Mouse (Mus musculus) brain, embryonic 18.5 days (tissue): ENCODE data around the gene Gm20741.

Experiments
- DNase-seq: peaks from one replicate; pipeline ENCODE4 v3.0.0-alpha.2; 2012; ENCODE audit warnings: low read depth, low spot score

Gene Gm20741

GRCm38 (mm10) chr16:88811827-88812226 lies at the start of gene Gm20741:
Gm20741 (minus strand) TSS chr16:88812220.
- DNase-seq, result no peak

GRCm38 (mm10) chr16:88851450-88851849 lies 39.4 kb upstream of the Gm20741 start:
- DNase-seq, result no peak

- DNase-seq, result no peak
Observed at GRCm38 (mm10) chr16:88848558-88848957, 36.5 kb upstream of the Gm20741 start.

GRCm38 (mm10) chr16:88847363-88847762 lies 35.3 kb upstream of the Gm20741 start:
- DNase-seq, result no peak

- no peak for DNase-seq
Observed at GRCm38 (mm10) chr16:88826978-88827377, 15.0 kb upstream of the Gm20741 start.

- DNase-seq, result peak; percentile 18
Observed at GRCm38 (mm10) chr16:88826095-88826652, 14.2 kb upstream of the Gm20741 start, which contains the start of gene Krtap14. Krtap14 (minus strand) TSS chr16:88826145.

- DNase-seq, result no peak
Observed at GRCm38 (mm10) chr16:88823736-88824135, 11.7 kb upstream of the Gm20741 start.

- no peak for DNase-seq
Observed at GRCm38 (mm10) chr16:88820066-88820465, 8.0 kb upstream of the Gm20741 start, which contains the start of gene Krtap15. Krtap15 (plus strand) TSS chr16:88820215.

GRCm38 (mm10) chr16:88786786-88787185 lies 25.2 kb downstream of the Gm20741 start:
- no peak for DNase-seq

GRCm38 (mm10) chr16:88777596-88777995 lies 34.4 kb downstream of the Gm20741 start, which contains the start of gene Gm5965:
Gm5965 (plus strand) TSS chr16:88777896.
- DNase-seq, result no peak

GRCm38 (mm10) chr16:88774106-88774505 lies 37.9 kb downstream of the Gm20741 start, which contains the start of gene 2310057N15Rik:
2310057N15Rik (minus strand) TSS chr16:88774206.
- no peak for DNase-seq
